Mouse (Mus musculus): Measurements from ENCODE around the gene Pafah1b1. TPM values are rescaled to one million over a fixed set of nuclear protein-coding genes. Genes with fewer than 3 reads are reported as not detected.

The Pafah1b1 gene
- polyA plus RNA-seq, 1 experiment from 2014 or later: 59.8 TPM

GRCm38 (mm10) chr11:74668971-74669370 is 55.5 kb downstream of the Pafah1b1 start:
- no peaks in the 10 kb centered on the region for H3K4me1 ChIP-seq
- no peak overlapping the region for H3K4me2 ChIP-seq (replicated peaks)
- no peak overlapping the region for H3K27ac ChIP-seq (replicated peaks)
- 84% methylated on average over 2 of the region's 2 CpGs for WGBS
- ATAC-seq (replicated peaks): no peak
- peaks cover 59% of the 10 kb centered on the region for H3K36me3 ChIP-seq
- no peak overlapping the region for H3K9ac ChIP-seq (replicated peaks)
- H3K4me3 ChIP-seq: no peak overlapping the region
- no peaks in the 10 kb centered on the region for H3K27me3 ChIP-seq
- H3K9me3 ChIP-seq: no peaks in the 10 kb centered on the region

DNA sequence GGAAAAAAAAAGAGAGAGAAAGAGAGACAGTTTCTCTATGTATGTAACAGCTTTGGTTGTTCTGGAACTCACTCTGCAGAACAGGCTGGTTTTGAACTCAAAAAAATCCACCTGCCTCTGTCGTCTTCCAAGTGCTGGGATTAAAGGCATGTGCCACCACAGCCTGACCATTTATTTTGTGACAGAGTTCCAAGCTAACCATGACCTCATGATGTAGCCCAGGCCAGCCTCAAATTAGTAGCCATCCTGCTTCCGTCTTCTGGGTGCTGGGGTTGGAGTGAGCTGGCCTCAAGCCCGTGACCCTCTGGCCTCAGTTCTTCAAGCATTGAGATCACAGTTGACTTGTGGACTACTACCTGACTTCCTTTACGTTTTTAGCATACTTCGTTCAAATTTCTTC is 56.0 kb downstream of the Pafah1b1 start:
- no peak overlapping the region for H3K4me3 ChIP-seq
- no peak overlapping the region for H3K27ac ChIP-seq (replicated peaks)
- no peak overlapping the region for H3K9ac ChIP-seq (replicated peaks)
- whole genome bisulfite sequencing: 94% methylated on average over 5 of the region's 5 CpGs
- peaks cover 64% of the 10 kb centered on the region for H3K36me3 ChIP-seq
- no peak overlapping the region for H3K4me2 ChIP-seq (replicated peaks)
- no peaks in the 10 kb centered on the region for H3K27me3 ChIP-seq
- H3K4me1 ChIP-seq: no peaks in the 10 kb centered on the region
- no peaks in the 10 kb centered on the region for H3K9me3 ChIP-seq
- no peak for ATAC-seq (replicated peaks)

GRCm38 (mm10) chr11:74667582-74668010 is 56.9 kb downstream of the Pafah1b1 start:
- H3K4me3 ChIP-seq: no peak overlapping the region
- no peaks in the 10 kb centered on the region for H3K27me3 ChIP-seq
- H3K36me3 ChIP-seq: peaks cover 66% of the 10 kb centered on the region
- no peak overlapping the region for H3K27ac ChIP-seq (replicated peaks)
- H3K4me2 ChIP-seq (replicated peaks): no peak overlapping the region
- no peak for ATAC-seq (replicated peaks)
- no peak overlapping the region for H3K9ac ChIP-seq (replicated peaks)
- H3K4me1 ChIP-seq: no peaks in the 10 kb centered on the region
- WGBS: 96% methylated on average over 13 of the region's 13 CpGs
- H3K9me3 ChIP-seq: no peaks in the 10 kb centered on the region

- Histone ChIP-seq H3K36me3 (peaks cover 72% of the 10 kb centered on the region), H3K27ac (replicated peaks) (no peak overlapping the region), H3K9me3 (no peaks in the 10 kb centered on the region), H3K9ac (replicated peaks) (no peak overlapping the region), H3K4me3 (no peak overlapping the region), H3K4me1 (no peaks in the 10 kb centered on the region), H3K27me3 (no peaks in the 10 kb centered on the region), H3K4me2 (replicated peaks) (no peak overlapping the region)
- ATAC-seq (replicated peaks): no peak
- 95% methylated on average over 14 of the region's 14 CpGs for WGBS
Observed at GRCm38 (mm10) chr11:74666776-74667581, 57.5 kb downstream of the Pafah1b1 start.

DNA sequence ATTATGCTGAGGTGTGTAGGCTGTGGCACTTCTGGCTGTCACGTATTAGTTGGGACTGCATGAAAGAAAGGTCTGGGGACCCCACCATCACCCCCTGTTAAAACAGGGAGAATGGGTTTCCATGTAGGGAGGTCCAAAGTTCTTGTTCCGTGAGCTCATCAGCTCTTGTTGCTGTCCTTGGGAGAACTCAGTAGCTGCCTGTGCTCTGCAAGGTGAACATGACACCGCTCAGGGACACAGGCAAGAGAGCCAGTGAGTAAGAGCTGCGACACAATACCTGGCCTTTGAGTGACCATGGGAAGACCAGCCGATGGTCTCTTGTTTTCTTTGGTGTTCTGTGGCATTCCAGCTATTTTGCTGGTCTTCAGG is 58.2 kb downstream of the Pafah1b1 start:
- Histone ChIP-seq H3K4me3 (no peak overlapping the region), H3K9ac (replicated peaks) (no peak overlapping the region), H3K4me1 (no peaks in the 10 kb centered on the region), H3K9me3 (no peaks in the 10 kb centered on the region), H3K27me3 (no peaks in the 10 kb centered on the region), H3K4me2 (replicated peaks) (no peak overlapping the region), H3K27ac (replicated peaks) (no peak overlapping the region), H3K36me3 (peaks cover 79% of the 10 kb centered on the region)
- 97% methylated on average over 5 of the region's 5 CpGs for WGBS
- no peak for ATAC-seq (replicated peaks)

GRCm38 (mm10) chr11:74665631-74666283 is 58.7 kb downstream of the Pafah1b1 start:
- Histone ChIP-seq H3K4me1 (no peaks in the 10 kb centered on the region), H3K27ac (replicated peaks) (no peak overlapping the region), H3K4me2 (replicated peaks) (no peak overlapping the region), H3K36me3 (peaks cover 83% of the 10 kb centered on the region), H3K9ac (replicated peaks) (no peak overlapping the region), H3K9me3 (no peaks in the 10 kb centered on the region), H3K27me3 (no peaks in the 10 kb centered on the region), H3K4me3 (no peak overlapping the region)
- no peak for ATAC-seq (replicated peaks)
- WGBS: 95% methylated on average over 17 of the region's 17 CpGs

DNA sequence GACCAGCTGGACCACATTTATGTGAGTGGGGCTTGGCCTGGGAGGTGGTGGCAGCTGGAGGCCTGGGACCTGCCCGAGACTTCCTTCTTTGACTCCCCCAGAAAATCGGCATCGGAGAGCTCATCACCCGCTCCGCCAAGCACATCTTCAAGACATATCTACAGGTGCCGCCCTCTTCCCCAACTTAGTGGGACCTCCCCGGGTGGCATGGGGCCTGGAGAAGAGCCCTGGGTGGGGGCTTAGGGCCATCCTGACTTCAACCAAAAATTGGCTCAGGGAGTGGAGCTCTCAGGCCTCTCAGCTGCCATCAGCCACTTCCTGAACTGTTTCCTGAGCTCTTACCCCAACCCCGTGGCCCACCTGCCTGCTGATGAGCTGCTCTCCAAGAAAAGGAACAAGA is 59.6 kb downstream of the Pafah1b1 start:
- 94% methylated on average over 8 of the region's 8 CpGs for WGBS

DNA sequence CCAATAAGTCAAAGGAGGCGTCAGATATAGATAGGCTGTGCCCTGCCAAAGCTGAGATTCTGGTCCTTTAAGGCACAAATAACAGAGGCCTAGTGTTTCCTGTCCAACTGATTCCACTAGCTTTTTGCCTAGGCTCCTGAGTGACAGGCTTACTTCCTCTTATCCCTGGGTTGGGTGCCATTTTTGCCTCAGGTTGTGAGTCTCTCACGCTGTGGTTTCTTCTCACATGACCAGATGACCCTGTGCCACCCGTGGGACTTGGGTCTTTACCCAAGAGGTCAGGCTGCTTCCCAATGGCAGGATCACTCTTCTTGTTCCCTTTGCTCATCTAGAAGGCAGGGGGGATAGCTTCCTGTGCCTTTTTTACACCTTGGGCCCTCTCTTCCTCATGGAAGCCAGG is 60.2 kb downstream of the Pafah1b1 start:
- Histone ChIP-seq H3K4me3 (no peak overlapping the region), H3K27me3 (no peaks in the 10 kb centered on the region), H3K4me2 (replicated peaks) (no peak overlapping the region), H3K9me3 (no peaks in the 10 kb centered on the region), H3K36me3 (peaks cover 89% of the 10 kb centered on the region), H3K4me1 (no peaks in the 10 kb centered on the region), H3K27ac (replicated peaks) (no peak overlapping the region), H3K9ac (replicated peaks) (no peak overlapping the region)
- no peak for ATAC-seq (replicated peaks)
- WGBS: 93% methylated on average over 3 of the region's 3 CpGs

More for the DNA sequence above, 59.6 kb downstream of the Pafah1b1 start:
- Histone ChIP-seq H3K27ac (replicated peaks) (no peak overlapping the region), H3K9me3 (no peaks in the 10 kb centered on the region), H3K9ac (replicated peaks) (no peak overlapping the region), H3K4me2 (replicated peaks) (no peak overlapping the region), H3K4me3 (no peak overlapping the region), H3K27me3 (no peaks in the 10 kb centered on the region), H3K4me1 (no peaks in the 10 kb centered on the region), H3K36me3 (peaks cover 91% of the 10 kb centered on the region)
- ATAC-seq (replicated peaks): no peak

- Histone ChIP-seq H3K4me1 (no peaks in the 10 kb centered on the region), H3K27me3 (no peaks in the 10 kb centered on the region), H3K9ac (replicated peaks) (no peak overlapping the region), H3K4me3 (no peak overlapping the region), H3K36me3 (peaks cover 90% of the 10 kb centered on the region), H3K27ac (replicated peaks) (no peak overlapping the region), H3K9me3 (no peaks in the 10 kb centered on the region), H3K4me2 (replicated peaks) (no peak overlapping the region)
- no peak for ATAC-seq (replicated peaks)
- WGBS: 93% methylated on average over 6 of the region's 6 CpGs
Observed at GRCm38 (mm10) chr11:74662221-74662620, 62.2 kb downstream of the Pafah1b1 start.

- no peak for ATAC-seq (replicated peaks)
- 94% methylated on average over 19 of the region's 19 CpGs for WGBS
- Histone ChIP-seq H3K27me3 (no peaks in the 10 kb centered on the region), H3K27ac (replicated peaks) (no peak overlapping the region), H3K9ac (replicated peaks) (no peak overlapping the region), H3K4me3 (no peak overlapping the region), H3K4me1 (no peaks in the 10 kb centered on the region), H3K4me2 (replicated peaks) (no peak overlapping the region), H3K36me3 (peaks cover 87% of the 10 kb centered on the region), H3K9me3 (no peaks in the 10 kb centered on the region)
Observed at GRCm38 (mm10) chr11:74661641-74662040, 62.8 kb downstream of the Pafah1b1 start.

- H3K36me3 ChIP-seq: peaks cover 76% of the 10 kb centered on the region
Observed at GRCm38 (mm10) chr11:74660336-74660735, 64.1 kb downstream of the Pafah1b1 start.

GRCm38 (mm10) chr11:74655941-74656340 is 68.5 kb downstream of the Pafah1b1 start:
- Histone ChIP-seq H3K9me3 (no peaks in the 10 kb centered on the region), H3K27ac (replicated peaks) (no peak overlapping the region), H3K4me3 (no peak overlapping the region), H3K9ac (replicated peaks) (no peak overlapping the region), H3K4me2 (replicated peaks) (no peak overlapping the region), H3K27me3 (no peaks in the 10 kb centered on the region), H3K36me3 (peaks cover 36% of the 10 kb centered on the region), H3K4me1 (peaks cover 10% of the 10 kb centered on the region)
- no peak for ATAC-seq (replicated peaks)
- WGBS: 86% methylated on average over 3 of the region's 3 CpGs

More at GRCm38 (mm10) chr11:74660336-74660735, 64.1 kb downstream of the Pafah1b1 start:
- Histone ChIP-seq H3K9me3 (no peaks in the 10 kb centered on the region), H3K4me3 (no peak overlapping the region), H3K27ac (replicated peaks) (no peak overlapping the region), H3K27me3 (no peaks in the 10 kb centered on the region), H3K9ac (replicated peaks) (no peak overlapping the region), H3K4me1 (no peaks in the 10 kb centered on the region), H3K4me2 (replicated peaks) (no peak overlapping the region)
- ATAC-seq (replicated peaks): no peak
- 97% methylated on average over 13 of the region's 13 CpGs for WGBS

All from forebrain, embryonic 15.5 days (tissue).